ENCODE assay signal across 10 mouse cellular contexts in the genomic region with DNA sequence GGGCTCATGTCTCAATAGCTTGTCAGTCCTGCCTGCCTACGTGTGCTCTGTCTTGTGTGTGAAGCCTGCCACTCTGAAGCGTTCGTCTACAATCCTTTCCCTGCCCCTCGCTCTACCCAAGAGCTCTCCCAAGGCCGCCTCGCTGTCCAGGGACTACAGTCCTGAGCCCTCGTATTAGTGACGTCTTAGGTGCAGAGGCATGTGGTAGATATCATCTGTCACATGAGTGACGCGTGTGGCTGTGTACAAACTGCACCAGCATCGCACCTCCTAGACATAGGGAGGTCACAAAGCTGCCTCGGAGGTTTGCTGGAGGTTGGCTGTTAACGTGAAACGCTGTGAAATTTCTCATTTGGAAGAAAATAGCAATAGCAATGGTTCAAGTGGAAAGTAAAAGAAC. TPM values are rescaled to one million over a fixed set of nuclear protein-coding genes. Genes with fewer than 3 reads are reported as not detected.
DNase-seq lines count a peak whose midpoint lies in the region; ATAC-seq lines count a peak whose summit lies in the region.
"Had no signal": no experiment of that assay in that cellular context is flagged by ENCODE, and none has a peak within 500 bp of the region (broad histone marks: within the 10 kb centered on the region; RNA-seq: fewer than 3 reads in every experiment).

No protein-coding gene starts in this region.

- no peaks in the 10 kb centered on the region for H3K36me3 ChIP-seq in heart, embryonic 14.5 days (ENCODE audit: control insufficient read depth, insufficient read depth, low read length)
- H3K36me3 ChIP-seq in embryonic facial prominence, embryonic 13.5 days: no peaks in the 10 kb centered on the region
- no peaks in the 10 kb centered on the region for H3K36me3 ChIP-seq in hindbrain, embryonic 10.5 days
- H3K36me3 ChIP-seq in midbrain, embryonic 13.5 days: no peaks in the 10 kb centered on the region
- H3K36me3 ChIP-seq: heart, embryonic 15.5 days had no signal

- peaks cover 52% of the 10 kb centered on the region for H3K27me3 ChIP-seq in heart, embryonic 14.5 days (ENCODE audit: control insufficient read depth, insufficient read depth, low read length)
- H3K27me3 ChIP-seq in embryonic facial prominence, embryonic 13.5 days: peaks cover 30% of the 10 kb centered on the region
- H3K27me3 ChIP-seq in hindbrain, embryonic 10.5 days (ENCODE audit: insufficient read depth, poor library complexity, severe bottlenecking): peaks cover 44% of the 10 kb centered on the region
- H3K27me3 ChIP-seq in midbrain, embryonic 13.5 days: peaks cover 5% of the 10 kb centered on the region; the same call in 1 of the 2 replicates

- no peak overlapping the region for H3K27ac ChIP-seq in heart, embryonic 14.5 days (replicated peaks in 1 of 2; ENCODE audit: control insufficient read depth in 1 of 2, insufficient read depth in 1 of 2, low read depth in 2 of 2, low read length in 2 of 2)
- no peak overlapping the region for H3K27ac ChIP-seq in embryonic facial prominence, embryonic 13.5 days
- H3K27ac ChIP-seq in hindbrain, embryonic 10.5 days: peak overlapping the region; percentile 59
- H3K27ac ChIP-seq in midbrain, embryonic 13.5 days: peak overlapping the region; percentile 35
- H3K27ac ChIP-seq: heart, embryonic 15.5 days had no signal

- H3K4me2 ChIP-seq in heart, embryonic 14.5 days (ENCODE audit: low read length): 0 out of 2 replicates have a peak overlapping the region, but pooled peaks have one; percentile 1
- H3K4me2 ChIP-seq in embryonic facial prominence, embryonic 13.5 days: peak overlapping the region; percentile 45
- peak overlapping the region; percentile 39 for H3K4me2 ChIP-seq in midbrain, embryonic 13.5 days (replicated peaks)
- H3K4me2 ChIP-seq: heart, embryonic 15.5 days; liver, embryonic 11.5 days had no signal

- no peaks in the 10 kb centered on the region for H3K9me3 ChIP-seq in heart, embryonic 14.5 days (ENCODE audit: control insufficient read depth, low read length)
- H3K9me3 ChIP-seq in embryonic facial prominence, embryonic 13.5 days: no peaks in the 10 kb centered on the region
- no peaks in the 10 kb centered on the region for H3K9me3 ChIP-seq in hindbrain, embryonic 10.5 days
- H3K9me3 ChIP-seq in midbrain, embryonic 13.5 days: no peaks in the 10 kb centered on the region
- H3K9me3 ChIP-seq: heart, embryonic 15.5 days had no signal

- 38% methylated on average over 14 of the region's 14 CpGs for WGBS in heart, embryonic 14.5 days
- 45% methylated on average over 14 of the region's 14 CpGs for WGBS in embryonic facial prominence, embryonic 13.5 days
- 54% methylated on average over 14 of the region's 14 CpGs for WGBS in hindbrain, embryonic 10.5 days
- 48% methylated on average over 14 of the region's 14 CpGs for WGBS in midbrain, embryonic 13.5 days

- H3K4me1 ChIP-seq in heart, embryonic 14.5 days (ENCODE audit: control insufficient read depth in 2 of 2, insufficient read depth in 2 of 2, low read length in 2 of 2): no peaks in the 10 kb centered on the region; a peak in 1 of 4 replicates
- H3K4me1 ChIP-seq in embryonic facial prominence, embryonic 13.5 days: peaks cover 14% of the 10 kb centered on the region
- H3K4me1 ChIP-seq in hindbrain, embryonic 10.5 days (replicated peaks): peaks cover 28% of the 10 kb centered on the region
- H3K4me1 ChIP-seq in midbrain, embryonic 13.5 days (replicated peaks): peaks cover 16% of the 10 kb centered on the region

- H3K4me3 ChIP-seq in heart, embryonic 14.5 days (ENCODE audit: control insufficient read depth in 1 of 2, insufficient read depth in 1 of 2, low read depth in 1 of 2, low read length in 2 of 2): no peak overlapping the region
- H3K4me3 ChIP-seq in embryonic facial prominence, embryonic 13.5 days: no peak overlapping the region
- peak overlapping the region; percentile 30 for H3K4me3 ChIP-seq in hindbrain, embryonic 10.5 days
- no peak overlapping the region for H3K4me3 ChIP-seq in midbrain, embryonic 13.5 days (replicated peaks)
- H3K4me3 ChIP-seq: heart, embryonic 15.5 days had no signal

- no peak overlapping the region for H3K9ac ChIP-seq in heart, embryonic 14.5 days (ENCODE audit: low read length)
- H3K9ac ChIP-seq in embryonic facial prominence, embryonic 13.5 days: peak overlapping the region; percentile 12; the same call in 1 of the 2 replicates
- no peak overlapping the region for H3K9ac ChIP-seq in midbrain, embryonic 13.5 days (replicated peaks)
- H3K9ac ChIP-seq: heart, embryonic 15.5 days had no signal

- DNase-seq in heart, postnatal 4 days: no peak
- no peak for DNase-seq in hindbrain, embryonic 10.5 days (ENCODE audit: low spot score)
- no peak for DNase-seq in lung, postnatal 25 days (ENCODE audit: low spot score)
- no peak for DNase-seq in right cerebral cortex, postnatal 4 days

- no peak for ATAC-seq in heart, embryonic 14.5 days (ENCODE audit: insufficient number of reproducible peaks, insufficient read depth, low FRiP score, low read depth)
- no peak for ATAC-seq in embryonic facial prominence, embryonic 13.5 days (ENCODE audit: insufficient number of reproducible peaks, insufficient read depth, low FRiP score, low TSS enrichment, low read depth)
- ATAC-seq in midbrain, embryonic 13.5 days: peak; percentile 65
- no peak for ATAC-seq in CD4-positive, CD25-positive, alpha-beta regulatory T cell, adult 4 months

RNA-seq across cellular contexts. Expression of a gene that starts 11.9 kb away (rescaled TPM):
- 0.15 and 0.18 TPM in 2 replicates for polyA plus RNA-seq in heart, embryonic 14.5 days (2014; fragmentation: Nextera tagmentation; extraction: Ambion mirVana)
- under 1 TPM in 1 of 2 experiments, not detected in 1; 0.07 TPM for total RNA-seq in heart, postnatal 4 days (2021)
- polyA plus RNA-seq in embryonic facial prominence, embryonic 13.5 days (2015; fragmentation: Nextera tagmentation; extraction: Ambion mirVana): 2.0 and 2.4 TPM in 2 replicates
- 10.1 and 22.4 TPM in 2 replicates for polyA plus RNA-seq in hindbrain, embryonic 10.5 days (2016; fragmentation: Nextera tagmentation; extraction: Ambion mirVana)
- polyA plus RNA-seq in midbrain, embryonic 13.5 days (2015; fragmentation: Nextera tagmentation; extraction: Ambion mirVana): 62.3 and 65.4 TPM in 2 replicates
- polyA plus RNA-seq in CD4-positive, CD25-positive, alpha-beta regulatory T cell, adult 4 months (2017; shearing (Covaris generic)): under 1 TPM in 1 of 2 experiments, not detected in 1; 0.12 TPM

Comparison
In these comparisons a context has a peak if more than half of its experiments do, and no peak if none do; other contexts are left out.
1. H3K27ac ChIP-seq: peak in hindbrain, embryonic 10.5 days (single experiment) and midbrain, embryonic 13.5 days (single experiment); none in heart, embryonic 14.5 days (0 of 2) and embryonic facial prominence, embryonic 13.5 days (single experiment).
2. Peak in every context shown above with its lines, with median percentiles within 50 percentile points of each other: H3K4me2 ChIP-seq.